Mouse (Mus musculus) lung, postnatal 4 days (tissue): ENCODE data around the gene Tmco4.

Experiments
- DNase-seq, 2 experiments: peaks; one replicate each; pipeline ENCODE4 v3.0.0; 2021

Tmco4 gene

DNA sequence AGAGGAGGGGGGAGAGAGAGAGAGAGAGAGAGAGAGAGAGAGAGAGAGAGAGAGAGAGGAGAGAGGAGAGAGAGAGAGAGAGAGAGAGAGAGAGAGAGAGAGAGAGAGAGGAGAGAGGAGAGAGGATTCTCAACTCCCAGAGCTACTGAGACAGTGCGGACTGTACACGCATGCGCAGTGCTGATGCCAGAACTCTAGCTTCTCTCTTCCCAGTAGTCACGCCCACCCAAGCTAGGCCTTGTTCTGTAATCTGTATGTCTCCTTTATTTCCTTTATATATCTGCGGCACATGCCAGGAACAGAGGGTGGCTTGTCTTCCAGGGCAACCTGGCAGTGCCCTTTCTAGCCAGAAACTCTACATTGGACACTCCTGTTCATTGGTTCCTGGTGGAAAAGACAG lies 92.1 kb downstream of the Tmco4 start:
- no peak for DNase-seq

DNA sequence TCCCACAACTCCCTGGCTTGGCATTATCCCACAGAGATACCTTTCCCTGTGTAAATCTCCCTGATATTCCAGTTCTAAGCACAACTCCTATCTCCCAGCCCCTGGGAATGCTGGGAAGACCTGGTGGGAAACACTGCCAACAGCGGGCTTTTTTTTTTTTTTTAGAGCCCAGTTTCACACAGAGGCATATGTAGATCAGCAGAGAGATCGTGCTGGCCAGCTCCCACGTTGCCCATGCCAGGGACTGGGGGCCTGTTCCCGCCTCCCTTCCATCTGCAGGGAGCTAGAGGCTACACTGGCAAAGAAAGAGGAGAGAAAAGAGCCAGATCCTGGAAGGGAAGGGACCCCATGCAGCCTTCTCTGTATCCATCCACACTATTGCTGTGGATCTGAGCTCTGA lies 95.6 kb downstream of the Tmco4 start:
- no peak for DNase-seq

DNA sequence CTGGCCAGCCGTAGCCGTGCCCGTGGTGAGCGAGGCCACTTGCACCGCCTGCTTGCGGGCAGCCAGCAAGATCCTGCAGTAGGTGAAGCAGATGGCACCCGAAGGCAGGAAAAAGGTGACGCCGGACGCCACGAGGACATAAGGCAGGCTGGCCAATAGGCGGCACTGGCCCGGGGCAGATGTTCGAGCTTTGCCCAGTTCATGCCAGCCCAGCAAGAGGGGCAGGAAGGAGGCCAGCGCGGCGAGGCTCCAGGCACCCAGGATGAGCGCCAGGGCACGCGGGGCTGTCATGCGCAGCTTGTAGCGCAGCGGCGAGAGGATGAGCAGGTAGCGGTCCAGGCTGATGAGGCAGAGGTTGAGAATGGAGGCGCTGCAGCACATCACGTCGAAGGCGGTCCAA lies 101.4 kb downstream of the Tmco4 start:
- DNase-seq, result no peak

DNA sequence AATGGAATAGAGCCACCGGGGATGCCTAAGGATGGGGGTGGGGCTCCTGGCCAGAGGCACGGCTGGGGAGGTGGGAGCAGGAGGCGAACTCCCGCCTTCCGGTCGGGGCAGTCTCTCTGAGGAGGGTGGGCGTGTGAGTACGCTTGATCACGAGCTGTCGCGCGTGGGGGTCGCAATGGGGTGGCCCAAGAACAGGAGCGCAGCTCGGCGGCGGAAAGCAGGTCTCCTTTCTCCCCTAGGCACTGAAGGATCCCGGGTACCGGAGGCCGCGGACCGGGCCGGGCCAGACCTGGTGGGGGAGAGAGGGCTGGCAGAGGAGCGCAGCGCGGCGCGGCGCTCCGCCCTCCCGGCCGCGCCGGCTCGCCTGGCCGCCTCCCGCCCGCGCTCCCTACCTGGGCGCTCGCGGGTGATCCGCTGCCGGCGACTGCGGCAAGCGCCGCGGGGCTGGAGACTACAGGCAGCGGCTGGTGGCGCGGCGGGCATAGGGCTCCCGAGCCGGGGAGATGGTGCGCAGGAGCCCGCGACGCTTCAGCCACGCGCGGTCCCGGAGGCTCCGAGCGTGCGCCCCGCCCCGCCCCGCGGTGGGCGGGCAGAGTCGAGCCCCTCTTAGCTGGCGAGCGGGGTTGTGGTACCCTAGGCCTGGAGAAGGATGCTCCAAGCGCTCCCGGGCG lies 102.5 kb downstream of the Tmco4 start, which contains the start of gene Htr6:
Gene Htr6 (minus strand): TSS at position 530 of the 671 bp plus-strand sequence.
- DNase-seq, result no peak

DNA sequence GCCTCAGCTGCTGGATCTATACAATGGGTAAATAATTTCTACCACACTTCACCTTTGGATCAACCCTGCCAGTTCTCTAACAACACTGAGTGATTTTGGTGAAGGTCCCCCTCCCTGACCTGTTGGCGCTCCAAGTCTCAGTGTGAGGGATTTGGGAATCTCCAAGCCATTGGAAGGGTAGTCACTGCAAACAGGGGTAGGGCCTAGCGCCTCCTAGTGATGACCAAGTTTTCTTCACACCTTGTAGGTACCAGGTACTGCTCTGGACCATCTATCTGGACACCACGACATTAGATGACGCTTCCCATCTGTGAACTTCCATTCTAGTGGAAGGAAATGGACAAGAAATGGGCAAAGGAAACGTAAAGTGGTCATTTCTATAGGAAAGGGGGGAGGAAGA lies 103.2 kb downstream of the Tmco4 start:
- no peak for DNase-seq

DNA sequence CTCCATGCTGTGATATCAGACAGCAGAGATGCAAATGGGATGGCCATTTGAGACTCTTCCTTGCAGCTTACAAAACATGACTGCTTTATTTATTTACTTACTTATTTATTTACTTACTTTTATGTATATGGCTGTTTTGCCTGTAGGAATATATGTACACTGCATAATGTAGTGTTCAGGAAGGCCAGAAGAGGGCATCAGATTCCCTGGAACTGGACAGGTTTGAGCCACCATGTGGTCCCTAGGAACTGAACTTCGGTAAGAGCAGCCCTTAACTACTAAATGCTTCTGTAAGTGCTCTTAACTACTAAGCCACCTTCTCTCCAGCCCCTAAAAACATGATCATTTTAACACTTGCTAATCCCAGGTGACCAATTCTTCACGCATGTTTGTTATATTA lies 105.6 kb downstream of the Tmco4 start:
- no peak for DNase-seq

DNA sequence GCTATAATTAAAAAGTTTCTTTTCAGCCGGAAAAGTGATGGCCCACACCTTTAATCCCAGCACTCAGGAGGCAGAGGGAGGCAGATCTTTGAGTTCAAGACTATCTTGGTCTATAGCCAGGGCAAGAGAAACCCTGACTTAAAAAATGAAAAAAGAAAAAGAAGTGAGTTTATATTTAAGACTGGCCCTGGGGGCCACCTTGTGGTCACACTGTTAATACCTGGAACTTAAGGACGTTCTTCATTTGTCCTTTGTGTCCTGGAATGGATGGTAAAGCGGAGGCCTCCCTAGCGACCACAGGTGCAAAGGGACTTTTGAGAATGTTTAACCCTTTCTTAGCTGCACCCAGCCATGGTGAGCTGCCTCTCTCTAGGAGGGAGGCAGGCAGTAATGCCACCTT lies 106.0 kb downstream of the Tmco4 start:
- no peak for DNase-seq

DNA sequence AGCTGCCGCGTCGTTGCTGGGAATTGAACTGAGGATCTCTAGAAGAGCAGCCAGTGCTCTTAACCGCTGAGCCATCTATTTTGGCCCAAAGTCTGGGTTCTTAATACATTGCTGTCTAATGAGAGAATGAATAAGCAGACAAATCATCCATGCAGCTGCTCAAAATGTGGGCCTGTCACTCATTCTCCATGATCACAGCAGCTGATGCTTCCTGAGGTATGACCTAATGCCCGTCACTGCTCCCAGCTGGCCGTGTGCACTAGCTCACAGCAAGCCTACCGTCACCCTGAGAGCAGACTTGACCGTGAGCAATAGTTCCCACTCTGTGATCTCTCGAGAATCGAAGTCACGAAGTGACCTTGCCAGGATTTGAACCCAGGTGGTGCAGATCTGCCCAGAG lies 106.8 kb downstream of the Tmco4 start:
- no peak for DNase-seq

DNA sequence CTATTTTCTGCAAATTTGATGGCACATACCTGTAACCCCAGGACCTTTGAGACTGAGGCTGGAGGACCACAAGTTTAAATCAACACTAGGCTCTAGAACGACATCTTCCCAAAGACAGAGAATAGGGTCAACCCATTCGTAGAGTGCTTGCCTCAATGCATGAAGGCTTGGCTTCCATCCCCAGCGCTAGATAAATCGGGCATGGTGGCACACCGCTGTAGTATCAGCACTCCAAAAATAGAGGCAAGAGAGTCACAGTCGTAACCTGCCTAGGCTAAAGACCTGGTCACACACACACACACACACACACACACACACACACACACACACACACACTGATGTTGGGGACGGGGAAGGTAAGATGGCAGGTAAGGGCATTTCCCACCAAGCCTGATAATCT lies 107.6 kb downstream of the Tmco4 start:
- DNase-seq, result no peak

DNA sequence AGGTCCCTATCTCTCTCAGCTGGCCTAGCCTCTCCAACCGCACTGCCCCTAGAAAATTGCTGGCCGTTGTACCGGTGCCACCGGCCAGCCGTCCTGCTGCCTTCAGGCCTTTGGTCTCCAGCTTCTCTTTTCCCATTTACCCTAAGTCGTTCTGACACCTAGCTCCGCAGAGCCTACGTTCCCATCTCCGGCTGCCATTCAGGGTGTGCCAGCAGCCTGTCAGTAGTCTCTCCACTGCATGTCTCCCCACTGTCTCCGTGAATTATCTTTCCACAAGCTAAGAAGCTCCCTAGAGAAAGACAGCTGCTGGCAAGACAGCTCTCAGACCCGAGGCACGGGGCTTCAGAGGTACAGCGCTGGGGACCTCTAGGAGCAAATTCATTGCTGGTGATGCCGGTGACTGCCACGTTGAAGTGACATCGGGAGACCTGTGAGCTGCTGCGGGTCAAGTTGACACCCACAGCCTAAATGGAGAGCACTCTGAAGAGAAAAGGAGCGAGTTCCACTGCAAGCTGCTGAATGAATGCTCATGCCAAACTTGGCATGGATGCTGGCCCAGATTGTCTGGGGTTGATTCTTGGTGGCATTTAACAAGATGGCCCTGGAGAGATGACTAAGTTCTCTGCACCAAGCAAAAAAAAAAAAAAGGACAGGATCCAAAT lies 108.7 kb downstream of the Tmco4 start:
- no peak for DNase-seq

DNA sequence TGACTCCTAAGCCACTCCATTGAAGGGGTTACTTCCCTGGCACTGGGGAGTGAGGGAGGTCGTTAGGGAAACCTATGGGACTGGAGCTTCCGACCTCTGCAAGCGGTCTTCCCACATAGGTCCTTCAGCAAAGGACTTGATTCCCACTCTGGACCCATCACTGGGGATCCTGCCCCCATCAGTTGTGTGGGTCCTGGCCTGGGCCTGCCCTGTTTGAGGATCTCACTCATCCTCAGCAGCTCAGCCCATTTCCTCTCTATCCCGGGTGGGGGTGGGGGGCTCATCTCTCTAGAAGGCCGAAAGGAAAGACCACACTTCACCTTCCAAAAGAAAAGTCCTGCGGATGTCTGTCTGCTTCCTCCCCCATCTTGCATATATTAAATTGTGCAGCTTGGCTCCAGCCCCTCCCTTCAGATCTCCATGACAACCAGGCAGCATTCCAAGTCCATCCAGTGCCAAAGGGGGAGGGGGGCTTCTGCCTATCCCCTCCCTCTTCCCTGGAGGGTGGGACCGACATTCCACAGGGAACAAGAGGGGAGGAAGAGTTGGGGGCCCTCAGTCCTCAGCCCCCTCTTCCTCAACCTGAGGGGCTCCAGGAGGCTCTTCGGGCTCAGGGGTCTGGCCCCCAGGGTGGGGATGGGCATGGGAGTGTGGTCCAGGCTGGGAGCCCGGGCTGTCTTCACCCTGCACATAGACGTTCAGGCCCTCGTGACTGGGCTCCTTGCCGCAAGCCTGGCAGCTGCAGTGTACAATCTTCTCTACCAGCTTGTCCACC lies 110.3 kb downstream of the Tmco4 start:
- DNase-seq, result no peak

DNA sequence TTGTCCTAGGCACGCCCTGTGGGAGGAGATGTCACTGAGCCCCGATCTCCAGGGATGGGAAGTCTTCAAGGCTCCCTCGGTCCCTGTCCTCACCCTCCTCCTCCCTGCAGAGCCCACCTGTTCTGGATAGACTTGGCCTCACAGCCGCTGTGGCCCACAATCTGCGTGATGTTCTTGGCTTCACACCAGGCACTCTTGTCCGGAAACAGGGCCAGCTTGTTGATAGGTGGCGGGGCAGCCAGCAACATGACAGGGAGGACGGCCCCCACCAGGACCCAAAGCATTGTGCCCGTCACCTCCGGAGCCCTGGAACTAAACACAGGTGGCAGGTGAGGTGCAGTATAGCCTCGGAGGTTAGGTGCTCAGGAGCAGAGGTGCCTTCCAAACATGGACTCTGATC lies 112.6 kb downstream of the Tmco4 start:
- DNase-seq, result no peak

DNA sequence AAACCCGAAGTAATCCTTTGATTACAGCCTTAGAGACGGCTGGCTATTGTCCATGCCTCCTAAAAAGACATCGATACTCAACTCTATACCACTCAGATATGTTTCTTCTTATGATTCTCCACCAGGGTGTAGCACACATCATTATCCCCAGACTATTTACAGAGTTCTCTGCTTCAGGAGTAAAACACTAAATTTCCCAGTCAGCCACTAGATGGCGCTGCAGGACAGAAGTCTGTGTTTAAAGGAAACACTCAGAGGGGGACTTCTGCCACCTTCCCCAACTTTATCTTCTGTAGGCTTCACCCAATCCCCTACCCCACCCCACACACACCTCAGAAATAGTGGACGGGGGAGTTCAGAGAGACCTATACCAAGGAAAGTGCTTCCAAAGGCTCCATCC lies 113.3 kb downstream of the Tmco4 start:
- peak in 1 of 2 experiments; percentile 89 for DNase-seq

DNA sequence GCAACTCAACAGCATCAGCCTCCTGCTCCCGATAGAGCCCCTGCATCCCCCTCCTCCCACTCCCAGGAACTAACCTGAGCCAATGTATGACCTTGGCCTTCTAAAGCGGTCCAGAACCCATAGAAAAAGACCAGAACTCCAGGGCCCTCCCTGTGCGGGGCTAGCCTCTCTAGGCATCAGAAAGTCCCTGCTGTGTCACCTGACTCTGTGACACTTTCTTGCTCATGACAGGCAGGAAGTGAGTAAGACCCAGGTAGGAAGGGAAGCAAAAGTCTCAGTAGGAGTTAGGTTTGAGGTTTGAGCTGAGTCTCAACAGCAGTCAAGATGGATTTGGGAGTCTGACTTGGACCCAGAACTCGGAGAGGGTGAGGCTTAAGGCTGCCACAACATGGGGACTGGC lies 114.3 kb downstream of the Tmco4 start:
- no peak for DNase-seq

DNA sequence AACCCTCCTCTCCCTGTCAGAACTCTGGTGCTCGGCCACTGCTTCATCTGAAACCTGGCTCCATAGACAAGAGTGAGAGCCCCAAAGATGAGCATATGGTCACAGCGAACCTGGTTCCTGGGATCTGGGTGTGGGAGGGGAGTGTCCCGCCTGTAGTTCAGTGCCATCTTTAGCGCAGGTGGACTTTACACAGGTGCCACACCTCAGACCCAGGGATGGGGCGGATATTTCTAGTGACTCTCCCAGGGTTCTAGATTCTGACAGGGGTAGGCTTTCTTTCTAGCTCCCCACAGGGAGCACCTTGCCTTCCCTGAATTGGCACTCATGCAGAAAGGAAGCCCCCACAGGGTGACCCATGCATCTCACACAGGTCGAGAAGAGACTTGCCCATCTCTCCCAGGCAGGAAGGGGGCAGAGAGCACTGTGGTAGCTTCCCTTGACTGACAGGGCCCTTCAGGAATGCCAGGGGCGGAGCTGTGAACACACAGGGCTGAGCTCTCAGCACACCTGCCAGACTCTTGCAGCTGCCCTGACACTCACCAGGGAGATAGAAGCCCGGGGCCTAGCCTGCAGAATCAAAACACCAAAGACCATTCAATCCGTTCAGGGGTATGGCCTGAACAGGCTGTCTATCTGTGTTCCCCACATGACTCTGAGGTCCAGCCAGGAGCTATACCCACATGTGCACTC lies 116.4 kb downstream of the Tmco4 start:
- no peak for DNase-seq

DNA sequence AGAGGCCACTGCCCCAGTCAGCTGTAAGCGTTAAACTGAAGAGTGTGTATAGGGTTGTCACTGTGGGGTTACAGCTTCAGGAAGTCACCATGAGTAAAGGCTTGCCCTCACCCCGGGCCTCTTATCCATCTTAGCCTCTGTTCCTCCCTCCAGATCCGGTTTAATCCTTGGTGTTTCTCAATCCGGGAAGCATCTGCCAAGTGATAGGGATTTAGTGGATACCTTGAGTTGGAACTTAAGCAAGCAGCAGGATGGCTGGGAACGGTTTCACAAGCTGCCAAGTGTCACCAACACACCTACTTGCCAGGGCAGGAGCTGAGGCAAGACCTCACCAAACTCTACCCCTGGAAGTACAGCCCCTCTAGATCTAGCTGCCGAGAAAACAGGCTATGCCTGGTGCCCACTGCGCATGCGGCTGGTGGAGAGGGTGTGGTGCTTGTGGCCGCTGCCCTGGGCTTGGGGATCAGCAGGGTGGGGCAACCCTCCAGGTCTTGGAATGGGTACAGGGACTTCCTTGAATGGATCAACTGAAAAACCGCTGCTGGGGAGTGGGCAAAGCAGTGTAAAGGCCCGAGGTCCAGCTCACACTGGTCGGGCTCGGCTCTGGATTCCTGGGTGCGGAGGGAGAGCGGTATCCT lies 117.7 kb downstream of the Tmco4 start:
- no peak for DNase-seq

DNA sequence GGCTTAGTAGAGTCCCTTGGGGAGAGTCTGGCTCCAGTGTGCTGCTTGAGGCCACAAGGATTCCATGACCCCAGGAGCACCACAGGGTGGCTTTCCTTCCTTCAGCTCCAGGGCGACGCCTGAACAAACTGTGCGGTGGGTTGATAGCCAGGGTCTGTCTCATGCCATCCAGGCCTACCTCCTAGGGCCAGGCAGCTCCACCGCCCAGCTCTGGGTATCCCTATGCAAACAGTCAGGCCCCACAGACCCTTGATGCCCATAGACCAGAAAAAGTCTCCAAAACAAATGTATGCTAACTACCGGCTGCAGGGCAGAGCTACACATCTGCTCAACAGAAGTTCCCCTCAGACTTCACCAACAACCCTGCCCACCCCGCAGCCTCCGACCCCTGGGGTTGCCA lies 118.4 kb downstream of the Tmco4 start:
- no peak for DNase-seq

DNA sequence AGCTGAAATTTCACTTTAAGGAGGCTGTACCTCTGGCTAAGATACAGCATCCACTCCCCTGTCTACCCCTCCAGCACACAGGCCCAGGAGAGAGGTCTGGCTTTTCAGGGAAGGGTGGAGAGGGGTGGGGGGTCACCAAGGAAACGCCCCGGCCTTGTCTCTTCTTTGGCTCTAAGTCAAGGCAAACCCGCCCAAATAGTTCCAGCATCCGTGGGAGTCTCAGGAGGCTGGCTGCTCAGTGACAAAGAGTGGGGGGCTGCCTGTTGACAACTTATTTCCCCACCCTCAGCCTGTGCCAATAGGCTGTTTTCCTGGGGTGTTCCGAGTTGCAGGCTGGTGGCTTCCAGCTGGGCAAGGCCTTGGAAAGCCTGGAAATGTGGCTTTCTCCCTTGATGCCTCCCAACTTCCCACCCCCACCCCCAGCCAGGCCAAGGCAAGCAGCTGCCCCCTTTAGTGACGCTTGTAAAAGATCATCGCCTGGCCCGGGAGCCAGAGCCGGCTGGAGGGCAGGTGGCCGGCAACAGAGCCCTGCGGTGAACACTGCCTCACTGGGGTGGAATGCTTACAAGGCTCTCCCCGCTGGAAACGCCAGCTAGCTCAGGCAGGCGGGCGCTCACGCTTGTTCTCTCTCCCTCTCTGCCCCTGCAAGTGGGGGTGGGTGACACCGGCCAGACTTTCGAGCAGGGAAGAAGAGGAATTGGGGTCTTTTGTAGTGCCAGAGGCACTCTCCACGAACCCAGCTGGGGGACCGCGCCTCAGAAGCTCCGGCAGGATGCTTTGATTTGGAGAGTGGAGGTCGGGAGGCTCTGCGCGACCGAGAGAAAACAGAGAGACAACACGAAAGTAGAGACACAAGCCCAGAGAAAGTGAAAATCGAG lies 119.0 kb downstream of the Tmco4 start:
- peak; percentile 47 to 59 for DNase-seq

DNA sequence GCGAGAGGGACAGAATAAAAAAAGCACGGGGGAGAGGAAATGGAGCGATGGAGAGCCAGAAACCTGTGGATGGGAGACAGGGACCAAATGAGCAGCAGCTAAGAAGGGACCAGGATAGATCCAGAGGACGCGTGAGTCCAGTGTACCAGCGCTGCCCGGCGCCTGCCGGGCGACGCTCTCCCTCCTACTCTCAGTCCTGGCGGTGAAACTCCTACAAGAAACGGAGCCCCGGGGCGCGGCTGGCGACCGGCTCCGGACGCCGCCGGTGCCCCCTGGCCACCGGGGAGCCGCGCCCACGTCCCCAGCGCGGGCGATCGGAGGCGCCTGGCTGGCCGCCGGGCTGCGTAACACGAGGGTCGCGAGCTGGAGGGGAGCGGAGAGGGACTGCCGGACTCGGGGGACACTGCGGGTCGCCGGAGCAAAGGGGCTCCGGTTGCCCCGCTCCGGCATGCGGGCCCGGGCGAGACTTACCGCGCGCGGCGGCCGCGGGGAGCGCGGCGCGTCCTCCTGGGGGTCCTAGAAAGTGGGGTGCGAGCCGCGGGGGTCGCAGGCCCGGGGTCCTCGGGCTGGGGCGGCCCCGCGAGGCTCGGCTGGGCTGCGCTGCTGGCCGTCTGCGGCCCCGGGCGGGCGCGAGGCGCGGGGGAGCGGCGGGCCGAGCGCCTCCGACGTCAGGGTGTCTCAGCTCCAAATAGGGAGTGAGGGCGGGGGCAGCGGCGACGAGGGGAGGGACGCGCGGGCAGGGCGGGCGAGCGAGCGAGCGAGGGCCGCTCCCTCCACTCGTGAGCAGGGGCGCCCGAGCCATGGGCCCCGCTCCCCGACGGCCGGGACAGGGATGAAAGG lies 119.9 kb downstream of the Tmco4 start, which contains the start of gene Nbl1:
Gene Nbl1 (minus strand): TSS at position 638 of the 840 bp plus-strand sequence.
- peak; percentile 80 to 86 for DNase-seq

DNA sequence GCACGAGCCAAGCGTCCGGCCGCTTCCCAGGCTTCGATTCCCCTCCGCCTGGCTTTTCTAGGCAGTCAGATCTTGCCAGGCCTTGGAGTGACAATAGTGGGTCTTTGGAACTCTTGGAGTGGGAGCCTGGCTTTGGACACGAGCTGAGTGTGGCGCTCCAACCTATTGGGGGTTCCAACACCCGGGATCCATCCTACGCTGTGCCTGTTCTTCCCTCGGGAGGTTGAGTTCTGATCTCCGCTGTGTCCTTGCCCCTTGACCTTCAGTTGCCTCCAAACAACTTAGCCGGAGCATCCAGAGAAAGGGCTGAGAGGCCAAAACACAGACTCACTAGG lies 120.5 kb downstream of the Tmco4 start:
- no peak for DNase-seq

DNA sequence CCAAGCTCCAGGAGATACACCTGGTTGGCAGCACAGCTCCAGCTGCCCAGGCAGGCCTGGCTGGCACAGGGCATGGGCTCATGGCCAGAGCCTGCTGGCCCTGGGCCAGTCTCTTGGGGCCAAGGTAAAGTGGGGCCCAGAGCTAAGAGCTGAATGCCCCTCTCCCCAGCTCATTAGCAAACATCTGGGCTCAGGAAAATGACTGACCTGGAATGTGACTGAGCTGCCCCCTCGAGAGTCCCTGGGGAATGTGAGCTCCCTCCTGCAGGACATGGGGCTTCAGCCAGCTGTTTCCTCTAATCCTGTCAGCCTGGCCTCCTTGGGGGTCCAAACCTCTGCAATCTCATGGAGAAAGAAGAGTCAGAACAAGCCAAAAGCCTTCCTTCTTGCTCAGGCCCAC lies 122.7 kb downstream of the Tmco4 start:
- peak in 1 of 2 experiments; percentile 71 for DNase-seq
